Mouse (Mus musculus): ENCODE results near the gene Gm10382. TPM values are rescaled to one million over a fixed set of nuclear protein-coding genes. Genes with fewer than 3 reads are reported as not detected.
"Not testable (repeated sequence)": the region's sequence is repeated elsewhere in the genome, so short reads cannot be mapped to it uniquely, and the experiment has no call there.

Gene Gm10382
- total RNA-seq, 2 experiments from 2014 or later: not detected

GRCm38 (mm10) chr5:125393622-125394603 is 4.8 kb downstream of the Gm10382 start:
- DNase-seq: peak; percentile 61 to 67

GRCm38 (mm10) chr5:125395008-125395407 is 5.9 kb downstream of the Gm10382 start:
- DNase-seq: no peak

- no peak for DNase-seq
Measured at GRCm38 (mm10) chr5:125400903-125401302, 11.8 kb downstream of the Gm10382 start.

- no peak for DNase-seq
Measured at GRCm38 (mm10) chr5:125402476-125402875, 13.4 kb downstream of the Gm10382 start.

GRCm38 (mm10) chr5:125402991-125403390 is 13.9 kb downstream of the Gm10382 start:
- no peak for DNase-seq

- DNase-seq: peak; percentile 75 to 81
Measured at GRCm38 (mm10) chr5:125403481-125404465, 14.7 kb downstream of the Gm10382 start.

GRCm38 (mm10) chr5:125404536-125404902 is 15.4 kb downstream of the Gm10382 start:
- DNase-seq: no peak

- DNase-seq: peak; percentile 72 to 73
Measured at GRCm38 (mm10) chr5:125404903-125405545, 15.9 kb downstream of the Gm10382 start.

- peak; percentile 85 to 91 for DNase-seq
Measured at GRCm38 (mm10) chr5:125405546-125406248, 16.6 kb downstream of the Gm10382 start.

GRCm38 (mm10) chr5:125406322-125407016 is 17.3 kb downstream of the Gm10382 start:
- DNase-seq: peak; percentile 66 to 72

- no peak for DNase-seq
Measured at GRCm38 (mm10) chr5:125407020-125407830, 18.1 kb downstream of the Gm10382 start.

GRCm38 (mm10) chr5:125407910-125408575 is 18.9 kb downstream of the Gm10382 start:
- DNase-seq: no peak

GRCm38 (mm10) chr5:125408842-125409241 is 19.7 kb downstream of the Gm10382 start:
- DNase-seq: peak; percentile 89 to 90

- no peak for DNase-seq
Measured at GRCm38 (mm10) chr5:125409348-125410090, 20.4 kb downstream of the Gm10382 start.

GRCm38 (mm10) chr5:125411972-125412530 is 22.9 kb downstream of the Gm10382 start:
- no peak for DNase-seq

GRCm38 (mm10) chr5:125412536-125412935 is 23.4 kb downstream of the Gm10382 start:
- not testable (repeated sequence) for DNase-seq

GRCm38 (mm10) chr5:125413763-125414162 is 24.6 kb downstream of the Gm10382 start:
- no peak for DNase-seq

GRCm38 (mm10) chr5:125416183-125416582 is 27.1 kb downstream of the Gm10382 start:
- no peak for DNase-seq
